Mouse (Mus musculus) fat pad, adult 2 months (tissue): Measurements from ENCODE around the gene Alk.
"Not testable (repeated sequence)": the region's sequence is repeated elsewhere in the genome, so short reads cannot be mapped to it uniquely, and the experiment has no call there.

Source experiments
- DNase-seq: peaks from one replicate; pipeline ENCODE4 v3.0.0-alpha.2; 2011; ENCODE audit warnings: low read depth, low spot score; ENCODE audit errors: extremely low read depth

The Alk gene

GRCm38 (mm10) chr17:72528481-72528880 lies 75.9 kb downstream of the Alk start:
- DNase-seq: no peak

DNA sequence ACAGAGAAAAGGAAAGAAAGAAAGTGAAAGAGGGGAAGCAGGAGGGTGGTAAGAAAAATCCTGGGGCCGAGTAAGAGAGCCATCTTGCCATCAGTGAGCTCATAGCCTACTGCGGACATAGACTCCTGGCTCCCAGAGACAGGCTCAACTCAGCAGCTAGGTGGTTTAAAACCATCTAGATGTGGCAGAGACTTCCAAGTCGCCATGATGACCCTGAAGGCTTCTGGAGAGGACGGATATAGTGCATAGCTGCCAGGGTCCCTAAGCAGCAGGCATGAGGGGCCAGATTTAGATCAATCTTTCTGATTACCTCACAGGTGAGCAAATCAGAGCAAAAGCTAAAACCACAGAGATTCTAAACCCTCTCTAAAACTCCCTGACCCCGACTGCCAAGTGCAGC lies 76.9 kb downstream of the Alk start:
- DNase-seq: no peak

DNA sequence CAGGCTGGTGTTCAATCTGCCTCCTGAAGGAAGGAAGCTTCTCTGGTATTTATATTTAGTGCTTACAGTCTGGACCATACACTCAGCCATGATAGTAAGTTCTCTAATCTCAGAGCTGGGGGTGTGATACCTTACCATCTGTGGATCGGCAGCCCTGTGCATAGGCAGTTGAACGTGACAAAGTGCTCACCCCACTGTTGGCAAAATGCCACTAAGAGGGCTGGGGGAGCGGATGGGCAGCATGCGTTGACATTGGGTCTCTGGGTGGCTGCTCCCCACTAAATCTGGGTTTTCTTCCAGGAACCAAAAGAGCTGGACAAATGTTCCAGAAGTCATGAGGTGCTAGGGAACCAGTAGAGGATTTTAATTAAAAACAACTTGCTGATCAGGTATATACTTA lies 78.1 kb downstream of the Alk start:
- DNase-seq: no peak

DNA sequence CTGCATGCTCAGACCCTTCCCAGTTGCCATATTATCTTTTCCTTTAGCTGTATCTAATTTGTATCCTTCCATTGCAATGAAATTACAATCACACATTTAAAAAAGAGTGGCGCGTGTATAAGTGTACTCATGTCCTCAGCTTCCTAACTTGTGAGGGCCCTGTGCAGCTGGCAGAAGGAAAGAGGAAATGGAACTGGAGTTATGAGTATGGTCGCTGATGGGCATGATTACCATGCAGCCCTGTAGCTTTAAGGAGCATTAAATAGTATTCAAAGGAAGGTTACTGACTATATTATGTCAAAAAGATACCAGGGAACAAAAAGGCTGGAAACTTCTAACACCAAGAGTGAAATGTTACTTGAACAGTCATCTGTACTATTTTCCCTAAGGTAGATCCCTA lies 79.6 kb downstream of the Alk start:
- no peak for DNase-seq

GRCm38 (mm10) chr17:72523006-72523405 lies 81.4 kb downstream of the Alk start:
- no peak for DNase-seq

GRCm38 (mm10) chr17:72522381-72522780 lies 82.0 kb downstream of the Alk start:
- DNase-seq: no peak

GRCm38 (mm10) chr17:72521353-72521752 lies 83.1 kb downstream of the Alk start:
- DNase-seq: no peak

GRCm38 (mm10) chr17:72510746-72511145 lies 93.7 kb downstream of the Alk start:
- no peak for DNase-seq

- DNase-seq: no peak
These were observed 95.6 kb downstream of the Alk start for GRCm38 (mm10) chr17:72508678-72509394.

DNA sequence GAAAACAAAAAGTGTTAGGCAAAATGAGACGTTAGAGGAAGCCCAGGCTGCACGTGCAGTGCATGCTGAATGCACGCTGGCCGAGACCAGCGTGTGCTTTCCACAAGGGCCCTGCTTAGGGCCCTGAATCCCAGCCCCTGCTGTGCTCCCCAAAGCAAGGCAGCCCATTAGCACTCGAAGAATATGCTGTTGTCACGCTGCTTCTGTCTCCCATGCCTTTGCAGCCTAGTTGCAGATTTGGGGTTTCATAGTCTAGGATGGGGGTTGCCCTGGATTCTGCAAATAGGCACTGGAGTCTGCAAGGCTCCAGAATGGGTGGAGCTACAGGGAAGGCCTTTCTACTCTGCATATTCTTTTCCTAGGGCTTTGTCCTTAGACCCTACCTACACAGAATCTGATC lies 99.2 kb downstream of the Alk start:
- no peak for DNase-seq

- DNase-seq: no peak
These were observed 99.8 kb downstream of the Alk start for GRCm38 (mm10) chr17:72504581-72504980.

- no peak for DNase-seq
These were observed 109.0 kb downstream of the Alk start for GRCm38 (mm10) chr17:72495395-72495794.

GRCm38 (mm10) chr17:72485623-72486022 lies 118.8 kb downstream of the Alk start:
- DNase-seq: no peak

- DNase-seq: not testable (repeated sequence)
These were observed 125.2 kb downstream of the Alk start for GRCm38 (mm10) chr17:72479260-72479659.

DNA sequence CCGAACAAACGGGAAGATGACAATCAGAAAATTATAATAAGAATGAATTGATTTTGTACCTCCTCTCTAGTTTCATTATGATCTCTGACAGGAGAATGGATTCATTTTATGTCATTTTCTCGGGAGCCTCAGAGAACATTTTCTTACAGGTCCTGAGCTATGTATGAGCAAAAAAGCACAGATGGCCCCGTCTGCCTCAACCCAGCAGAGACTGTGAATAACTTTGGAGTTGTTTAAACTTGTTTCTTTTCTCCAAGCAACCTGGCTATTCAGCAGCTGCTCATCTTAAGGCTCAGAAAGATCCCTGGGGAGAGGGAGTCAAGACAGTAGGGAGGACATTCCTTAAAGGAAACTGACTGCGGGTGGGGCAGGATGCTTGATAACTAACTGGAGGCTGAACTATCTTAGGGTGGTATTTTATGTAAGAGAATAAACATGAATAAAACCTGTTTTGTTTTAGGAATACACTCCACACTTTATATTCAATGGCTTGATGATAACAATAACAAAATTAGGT lies 126.5 kb downstream of the Alk start:
- no peak for DNase-seq

GRCm38 (mm10) chr17:72476956-72477355 lies 127.5 kb downstream of the Alk start:
- no peak for DNase-seq

GRCm38 (mm10) chr17:72474166-72474565 lies 130.3 kb downstream of the Alk start:
- no peak for DNase-seq

- DNase-seq: no peak
These were observed 155.9 kb downstream of the Alk start for GRCm38 (mm10) chr17:72448477-72448876.

- DNase-seq: no peak
These were observed 158.9 kb downstream of the Alk start for GRCm38 (mm10) chr17:72445204-72446177.

- no peak for DNase-seq
These were observed 187.0 kb downstream of the Alk start for GRCm38 (mm10) chr17:72417451-72417850.

DNA sequence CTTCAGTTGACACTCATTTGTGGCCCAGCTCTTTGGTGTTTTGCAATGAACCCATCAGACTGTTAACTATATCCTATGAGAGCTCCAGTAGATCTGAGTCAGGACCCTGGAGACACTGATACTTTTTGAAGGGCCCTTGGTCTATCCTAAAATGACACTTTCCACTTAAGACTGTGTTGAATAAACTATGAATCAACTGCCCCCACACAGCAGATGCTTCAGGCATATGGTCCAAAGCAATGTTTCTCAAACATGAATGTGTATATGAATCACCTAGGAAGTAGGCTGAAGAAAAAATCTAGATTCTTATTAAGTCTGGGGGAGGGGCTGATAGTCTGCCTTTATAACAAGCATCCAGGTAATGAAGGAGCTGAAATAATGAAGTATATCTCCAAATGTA lies 189.8 kb downstream of the Alk start:
- DNase-seq: no peak

DNA sequence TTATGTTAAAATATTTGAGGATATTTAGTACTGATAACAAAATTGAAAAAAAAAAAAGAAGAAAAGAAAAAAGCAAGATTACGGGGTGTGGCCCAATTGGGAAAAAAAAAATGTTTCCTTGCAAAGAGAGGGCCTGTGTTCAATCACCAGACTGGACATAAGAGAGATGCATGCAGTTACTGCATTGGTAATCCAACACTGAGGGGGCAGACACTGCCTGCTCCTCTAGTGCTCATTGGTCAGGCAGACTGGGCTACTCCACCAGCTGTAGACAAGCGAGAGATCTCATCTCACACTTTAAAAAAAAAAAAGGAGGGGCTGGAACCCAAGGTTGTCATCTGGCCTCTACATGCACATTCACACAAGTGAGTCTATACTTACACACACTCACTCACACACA lies 199.6 kb downstream of the Alk start:
- DNase-seq: no peak
